Mouse (Mus musculus) small intestine, adult 2 months (tissue): ENCODE results near the gene Wnt11.

ENCODE experiments used
- CTCF ChIP-seq: fragments of 200-500 bp; IDR thresholded peaks from 2 replicates; pipeline ENCODE4 v1.5.1; 2012; ENCODE audit warnings: low read depth, mild to moderate bottlenecking, control low read depth, inconsistent platforms, low read length, moderate library complexity, mixed read lengths; ENCODE audit not compliant: insufficient replicate concordance, insufficient read length; ENCODE audit errors: extremely low read depth
- POLR2A ChIP-seq: fragments of 200-500 bp; IDR thresholded peaks from 2 replicates; pipeline ENCODE4 v1.6.1; 2012; ENCODE audit warnings: low read depth, mild to moderate bottlenecking, control low read depth, inconsistent platforms, low read length, moderate library complexity

DNA sequence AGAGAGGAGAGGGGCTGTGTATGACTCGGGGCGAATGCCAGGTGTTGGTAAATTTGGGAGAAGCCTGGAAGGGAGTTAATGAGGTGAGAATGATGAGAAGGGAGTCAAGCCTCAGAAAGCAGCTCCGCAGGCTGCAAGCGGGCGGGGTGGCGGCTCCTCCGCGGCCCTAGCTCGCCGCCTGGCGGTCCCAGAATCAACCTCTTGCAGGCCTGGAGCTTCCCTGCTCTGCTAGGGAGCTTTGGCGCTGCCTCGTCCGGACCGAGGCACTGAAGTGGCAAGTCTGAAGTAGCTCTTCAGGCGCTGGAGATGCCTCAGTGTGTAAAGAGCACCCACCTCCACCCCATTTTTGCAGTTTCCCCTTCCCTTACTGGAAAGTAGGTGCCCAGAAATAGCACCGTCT is 3.0 kb downstream of the Wnt11 start:
- no peak for TF ChIP-seq POLR2A
- TF ChIP-seq CTCF = peak; percentile 71
